Mouse (Mus musculus) kidney, adult 2 months (tissue): ENCODE measurements around the gene Gpr83. TPM values are rescaled to one million over a fixed set of nuclear protein-coding genes. Genes with fewer than 3 reads are reported as not detected.

Experiments used
- DNase-seq: peaks from one replicate; pipeline ENCODE4 v3.0.0; 2021
- H3K27ac ChIP-seq: fragments of 200-500 bp; 2 replicates; pipeline ENCODE4 v1.5.1; 2012; ENCODE audit warnings: low read depth, low read length, control low read depth, inconsistent platforms; ENCODE audit not compliant: insufficient read depth
- H3K27me3 ChIP-seq: fragments of 200-500 bp; replicated peaks from 2 replicates; pipeline ENCODE4 v1.6.1; 2012; ENCODE audit warnings: mild to moderate bottlenecking, moderate library complexity, low read length, inconsistent platforms; ENCODE audit not compliant: control insufficient read depth, insufficient read depth
- H3K36me3 ChIP-seq: fragments of 200-500 bp; 2 replicates; pipeline ENCODE4 v1.6.1; 2012; ENCODE audit warnings: mild to moderate bottlenecking, moderate library complexity, low read length, inconsistent platforms; ENCODE audit not compliant: control insufficient read depth, insufficient read depth
- H3K4me1 ChIP-seq: fragments of 200-500 bp; 2 replicates; pipeline ENCODE4 v1.6.1; 2011; ENCODE audit warnings: low read length; ENCODE audit not compliant: control insufficient read depth, insufficient read depth
- H3K4me3 ChIP-seq: fragments of 200-500 bp; 2 replicates; pipeline ENCODE4 v1.5.1; 2011; ENCODE audit warnings: mild to moderate bottlenecking, low read depth, low read length, control low read depth; ENCODE audit not compliant: insufficient read depth
- CTCF ChIP-seq: fragments of 200-500 bp; conservative IDR thresholded peaks from 2 replicates; pipeline ENCODE4 v1.5.1; 2011; ENCODE audit warnings: low read depth, mild to moderate bottlenecking, control low read depth, low read length, moderate library complexity, mixed read lengths; ENCODE audit not compliant: insufficient read depth, insufficient read length
- POLR2A ChIP-seq: fragments of 200-500 bp; IDR thresholded peaks from one replicate; pipeline ENCODE4 v1.6.1; 2011; ENCODE audit warnings: low read depth, low read length, control low read depth
- WGBS: fragments of 180-500 bp; shearing (Covaris S2); methylation state at CpG from one replicate; pipeline ENCODE4 v1.1.7; 2018; 5-methylcytosine and 5-hydroxymethylcytosine counted together
- polyA plus RNA-seq: library from polyadenylated mRNA; depleted of rRNA; stranded (reverse); fragments of >200 nt; gene quantifications from 2 replicates; pipeline ENCODE4 v1.2.3, GENCODE M21; 2012

The Gpr83 gene
- polyA plus RNA-seq, 1 experiment, result 0.30 TPM

DNA sequence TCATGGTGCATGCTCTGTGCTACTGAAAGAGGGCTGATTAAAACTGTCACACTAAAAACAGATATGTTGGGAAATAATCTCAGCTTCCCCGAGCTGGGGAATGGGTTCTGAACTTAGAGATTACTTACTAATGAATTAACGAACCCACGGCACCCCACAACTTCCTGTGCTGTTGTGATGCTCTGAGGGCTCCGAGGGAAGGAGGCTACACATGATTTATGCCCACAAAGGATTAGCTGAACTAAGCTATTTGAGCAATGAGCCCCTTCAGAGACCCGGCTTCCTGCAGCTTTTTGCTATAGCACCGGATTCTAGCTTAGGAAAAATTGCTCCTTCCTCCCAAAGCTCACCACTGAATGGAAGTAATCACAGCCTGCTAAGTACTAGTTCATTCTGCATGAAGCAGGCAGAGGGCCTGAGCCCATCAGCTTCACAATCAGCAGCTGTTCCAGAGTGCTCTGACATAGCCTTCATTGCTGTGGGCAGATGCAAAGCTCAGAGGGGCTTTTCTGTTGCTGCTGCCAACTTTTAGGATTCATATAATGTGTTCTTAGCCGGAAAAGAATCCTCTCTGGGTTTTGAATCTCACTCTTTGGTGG, 35.3 kb downstream of the Gpr83 start:
- H3K36me3 ChIP-seq, result no peaks in the 10 kb centered on the region
- no peaks in the 10 kb centered on the region for H3K4me1 ChIP-seq
- no peak overlapping the region for H3K27ac ChIP-seq
- WGBS, result 37% methylated on average over 7 of the region's 7 CpGs
- no peaks in the 10 kb centered on the region for H3K27me3 ChIP-seq
- peak; percentile 5 for DNase-seq
- TF ChIP-seq CTCF, result no peak
- TF ChIP-seq POLR2A, result no peak
- H3K4me3 ChIP-seq, result no peak overlapping the region

DNA sequence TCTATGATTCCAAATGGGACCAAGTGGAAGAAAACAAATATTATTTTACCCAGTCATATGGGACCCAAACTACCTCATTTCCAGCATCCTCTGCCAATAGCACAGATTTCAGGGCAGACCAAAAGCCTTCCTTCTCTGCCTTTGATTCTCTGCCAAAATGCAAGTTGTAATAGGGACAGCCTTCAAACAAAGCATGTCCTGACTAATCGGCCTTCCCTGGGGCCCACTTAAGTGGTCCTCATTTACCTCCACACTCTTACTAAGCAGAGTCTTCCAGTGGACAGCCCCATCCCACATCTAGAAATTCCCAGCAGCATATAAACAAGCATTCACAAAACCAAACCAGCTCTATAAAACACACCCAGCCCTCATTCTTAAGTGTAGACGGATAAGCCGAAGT, 37.1 kb downstream of the Gpr83 start:
- Histone ChIP-seq H3K4me3 (no peak overlapping the region), H3K36me3 (no peaks in the 10 kb centered on the region), H3K4me1 (no peaks in the 10 kb centered on the region), H3K27me3 (no peaks in the 10 kb centered on the region), H3K27ac (no peak overlapping the region)
- no peak for DNase-seq
- TF ChIP-seq CTCF, result no peak
- TF ChIP-seq POLR2A, result no peak
- WGBS, result 75% methylated on average over 3 of the region's 3 CpGs

- no peaks in the 10 kb centered on the region for H3K36me3 ChIP-seq
- 51% methylated on average over 7 of the region's 7 CpGs for WGBS
- no peaks in the 10 kb centered on the region for H3K27me3 ChIP-seq
- H3K4me3 ChIP-seq, result no peak overlapping the region
- no peaks in the 10 kb centered on the region for H3K4me1 ChIP-seq
- no peak for DNase-seq
- no peak for TF ChIP-seq CTCF
- no peak for TF ChIP-seq POLR2A
- H3K27ac ChIP-seq, result no peak overlapping the region
These were observed 41.7 kb downstream of the Gpr83 start for GRCm38 (mm10) chr9:14901757-14902156.

GRCm38 (mm10) chr9:14902416-14902815, 42.4 kb downstream of the Gpr83 start:
- H3K4me1 ChIP-seq, result no peaks in the 10 kb centered on the region
- 95% methylated on average over 2 of the region's 2 CpGs for WGBS
- H3K4me3 ChIP-seq, result no peak overlapping the region
- H3K36me3 ChIP-seq, result no peaks in the 10 kb centered on the region
- H3K27me3 ChIP-seq, result no peaks in the 10 kb centered on the region
- DNase-seq, result no peak
- no peak overlapping the region for H3K27ac ChIP-seq
- no peak for TF ChIP-seq POLR2A
- TF ChIP-seq CTCF, result no peak

DNA sequence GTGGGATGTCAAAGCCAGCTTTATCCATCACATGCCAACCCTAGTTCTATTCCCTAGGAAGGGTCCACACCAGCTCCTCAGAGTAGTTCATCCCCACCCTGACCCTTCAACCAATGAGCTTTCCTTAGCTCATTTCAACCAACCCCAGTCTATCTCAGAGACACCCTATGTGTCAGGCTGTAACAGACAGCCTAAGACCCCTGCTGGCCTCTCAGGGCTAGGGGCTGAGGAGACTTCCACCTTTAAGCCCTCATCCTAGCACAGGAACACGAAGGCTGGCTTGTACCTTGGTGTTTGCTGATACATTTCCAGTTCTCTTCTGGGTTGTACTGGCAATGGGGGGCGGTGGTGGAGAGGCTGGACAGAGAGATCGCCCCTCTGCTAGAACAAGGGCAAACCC, 43.0 kb downstream of the Gpr83 start:
- Histone ChIP-seq H3K27ac (no peak overlapping the region), H3K36me3 (no peaks in the 10 kb centered on the region), H3K27me3 (no peaks in the 10 kb centered on the region), H3K4me1 (no peaks in the 10 kb centered on the region), H3K4me3 (no peak overlapping the region)
- TF ChIP-seq CTCF (no peak), POLR2A (no peak)
- no peak for DNase-seq
- 92% methylated on average over 3 of the region's 3 CpGs for WGBS

GRCm38 (mm10) chr9:14903581-14904378, 43.8 kb downstream of the Gpr83 start, which contains the start of gene Izumo1r:
Gene Izumo1r, minus strand, starts transcription at chr9:14903949.
- Histone ChIP-seq H3K4me1 (no peaks in the 10 kb centered on the region), H3K27ac (no peak within 1 kb of the TSS), H3K36me3 (no peaks in the 10 kb centered on the region), H3K4me3 (no peak within 1 kb of the TSS), H3K27me3 (no peaks in the 10 kb centered on the region)
- TF ChIP-seq CTCF (no peak), POLR2A (no peak)
- DNase-seq, result no peak
- WGBS, result 41% methylated on average over 11 of the region's 11 CpGs

GRCm38 (mm10) chr9:14904741-14905475, 44.9 kb downstream of the Gpr83 start:
- DNase-seq, result no peak
- no peak for TF ChIP-seq CTCF
- TF ChIP-seq POLR2A, result no peak
- 54% methylated on average over 9 of the region's 9 CpGs for WGBS
- H3K36me3 ChIP-seq, result no peaks in the 10 kb centered on the region
- H3K4me3 ChIP-seq, result no peak overlapping the region
- H3K27ac ChIP-seq, result no peak overlapping the region
- no peaks in the 10 kb centered on the region for H3K27me3 ChIP-seq
- no peaks in the 10 kb centered on the region for H3K4me1 ChIP-seq
